In genomic region chr6:100113393-100114137, GRCm38 (mm10) we compare ENCODE assay signal across 12 mouse cellular contexts.
DNase-seq lines count a peak whose midpoint lies in the region; ATAC-seq and TF ChIP-seq lines count a peak whose summit lies in the region.
"Had no signal": no experiment of that assay in that cellular context is flagged by ENCODE, and none has a peak within 500 bp of the region (broad histone marks: within the 10 kb centered on the region; RNA-seq: fewer than 3 reads in every experiment).

No protein-coding gene starts in this region.

- H3K27ac ChIP-seq in stomach, embryonic 14.5 days (ENCODE audit: low read length): no peak overlapping the region
- H3K27ac ChIP-seq in stomach, postnatal 0 days (replicated peaks): no peak overlapping the region
- H3K27ac ChIP-seq in kidney, embryonic 14.5 days (ENCODE audit: low read depth, low read length): no peak overlapping the region
- 0 out of 2 replicates have a peak overlapping the region, but pooled peaks have one; percentile 6 for H3K27ac ChIP-seq in stomach, embryonic 15.5 days
- H3K27ac ChIP-seq: liver, embryonic 14.5 days; midbrain, embryonic 12.5 days had no signal

- no peak overlapping the region for H3K9ac ChIP-seq in stomach, embryonic 14.5 days (replicated peaks; ENCODE audit: low read depth, low read length)
- H3K9ac ChIP-seq in stomach, postnatal 0 days (ENCODE audit: low read length): no peak overlapping the region
- H3K9ac ChIP-seq in kidney, embryonic 14.5 days (ENCODE audit: low read depth, low read length): no peak overlapping the region
- no peak overlapping the region for H3K9ac ChIP-seq in stomach, embryonic 15.5 days
- H3K9ac ChIP-seq: liver, embryonic 14.5 days; midbrain, embryonic 12.5 days had no signal

- 39% methylated on average over 4 of the region's 4 CpGs for WGBS in stomach, embryonic 14.5 days
- 35% methylated on average over 4 of the region's 4 CpGs for WGBS in stomach, postnatal 0 days
- 35% methylated on average over 4 of the region's 4 CpGs for WGBS in kidney, embryonic 14.5 days
- WGBS in stomach, embryonic 15.5 days: 41% methylated on average over 4 of the region's 4 CpGs

- TF ChIP-seq EP300 in stomach, postnatal 0 days (optimal IDR thresholded peaks at IDR 0.05): no peak

- no peak overlapping the region for H3K4me3 ChIP-seq in stomach, embryonic 14.5 days (ENCODE audit: low read depth, low read length)
- no peak overlapping the region for H3K4me3 ChIP-seq in stomach, postnatal 0 days (ENCODE audit: low read depth, low read length)
- H3K4me3 ChIP-seq in kidney, embryonic 14.5 days (ENCODE audit: low read length): no peak overlapping the region
- no peak overlapping the region for H3K4me3 ChIP-seq in stomach, embryonic 15.5 days (replicated peaks)
- H3K4me3 ChIP-seq: midbrain, embryonic 12.5 days had no signal

- peak; percentile 55 for DNase-seq in left cerebral cortex, postnatal 4 days
- DNase-seq in left cerebral cortex, adult 11 months (ENCODE audit: low spot score): no peak
- DNase-seq in stomach, postnatal 0 days (ENCODE audit: low spot score): no peak
- DNase-seq in layer of hippocampus, adult 8-10 months (ENCODE audit: low spot score in 2 of 2): no peak
- no peak for DNase-seq in adrenal gland, postnatal 4 days (ENCODE audit: low spot score in 2 of 2)
- DNase-seq: heart, adult 11 months; heart, postnatal 14 days had no signal

- no peak overlapping the region for H3K4me2 ChIP-seq in stomach, embryonic 14.5 days (replicated peaks; ENCODE audit: low read depth, low read length)
- no peak overlapping the region for H3K4me2 ChIP-seq in stomach, postnatal 0 days (replicated peaks; ENCODE audit: low read depth)
- H3K4me2 ChIP-seq in kidney, embryonic 14.5 days (replicated peaks; ENCODE audit: low read depth, low read length): no peak overlapping the region
- H3K4me2 ChIP-seq in stomach, embryonic 15.5 days: no peak overlapping the region
- H3K4me2 ChIP-seq: midbrain, embryonic 12.5 days had no signal

- no peaks in the 10 kb centered on the region for H3K36me3 ChIP-seq in stomach, embryonic 14.5 days (ENCODE audit: control insufficient read depth, insufficient read depth, low read length)
- H3K36me3 ChIP-seq in stomach, postnatal 0 days (ENCODE audit: control insufficient read depth, insufficient read depth, low read length): no peaks in the 10 kb centered on the region
- no peaks in the 10 kb centered on the region for H3K36me3 ChIP-seq in kidney, embryonic 14.5 days (ENCODE audit: control insufficient read depth, insufficient read depth, low read length)
- no peaks in the 10 kb centered on the region for H3K36me3 ChIP-seq in stomach, embryonic 15.5 days
- H3K36me3 ChIP-seq: midbrain, embryonic 12.5 days had no signal

- TF ChIP-seq CTCF in stomach, postnatal 0 days (IDR thresholded peaks at IDR 0.05; ENCODE audit: low read depth): no peak

- H3K4me1 ChIP-seq in stomach, embryonic 14.5 days (ENCODE audit: control insufficient read depth, insufficient read depth, low read length): peaks cover 14% of the 10 kb centered on the region; the same call in 1 of the 2 replicates
- H3K4me1 ChIP-seq in stomach, postnatal 0 days (replicated peaks; ENCODE audit: control insufficient read depth, insufficient read depth): no peaks in the 10 kb centered on the region
- H3K4me1 ChIP-seq in kidney, embryonic 14.5 days (ENCODE audit: control insufficient read depth, insufficient read depth, low read length): peaks cover 26% of the 10 kb centered on the region
- H3K4me1 ChIP-seq in stomach, embryonic 15.5 days: peaks cover 7% of the 10 kb centered on the region; the same call in 1 of the 2 replicates

- ATAC-seq in stomach, embryonic 14.5 days (ENCODE audit: insufficient number of reproducible peaks, insufficient read depth, low FRiP score, low read depth): 0 out of 2 replicates have a peak, but pooled peaks have one; percentile 19
- ATAC-seq in stomach, postnatal 0 days (ENCODE audit: low FRiP score, low TSS enrichment): no peak
- ATAC-seq in kidney, embryonic 14.5 days (ENCODE audit: low FRiP score, low TSS enrichment): peak; percentile 55
- ATAC-seq in stomach, embryonic 15.5 days (ENCODE audit: insufficient read depth, low FRiP score, low read depth): peak; percentile 24; the same call in 1 of the 2 replicates

- no peaks in the 10 kb centered on the region for H3K27me3 ChIP-seq in stomach, embryonic 14.5 days (ENCODE audit: control insufficient read depth, insufficient read depth, low read length)
- no peaks in the 10 kb centered on the region for H3K27me3 ChIP-seq in stomach, postnatal 0 days (ENCODE audit: control insufficient read depth, insufficient read depth, low read length)
- H3K27me3 ChIP-seq in kidney, embryonic 14.5 days (ENCODE audit: control insufficient read depth, insufficient read depth, low read length): no peaks in the 10 kb centered on the region
- no peaks in the 10 kb centered on the region for H3K27me3 ChIP-seq in stomach, embryonic 15.5 days (replicated peaks)

- no peaks in the 10 kb centered on the region for H3K9me3 ChIP-seq in stomach, embryonic 14.5 days (ENCODE audit: control insufficient read depth, low read depth, low read length)
- H3K9me3 ChIP-seq in stomach, postnatal 0 days (ENCODE audit: control insufficient read depth, low read length): no peaks in the 10 kb centered on the region
- H3K9me3 ChIP-seq in kidney, embryonic 14.5 days (ENCODE audit: control insufficient read depth, low read length): no peaks in the 10 kb centered on the region
- no peaks in the 10 kb centered on the region for H3K9me3 ChIP-seq in stomach, embryonic 15.5 days
- H3K9me3 ChIP-seq: midbrain, embryonic 12.5 days had no signal

- intact Hi-C loops in left cerebral cortex, postnatal 4 days (cut with DNase I): no loop called here
